Mouse (Mus musculus) testis, adult 2 months (tissue): ENCODE data around the gene Clcn6.

Experiments
- CTCF ChIP-seq: fragments of 200-500 bp; IDR thresholded peaks from 2 replicates; pipeline ENCODE4 v1.5.1; 2012; ENCODE audit warnings: low read depth, mild to moderate bottlenecking, inconsistent platforms, low read length, moderate library complexity; ENCODE audit not compliant: control insufficient read depth, insufficient read depth, insufficient replicate concordance
- POLR2A ChIP-seq: fragments of 200-500 bp; IDR thresholded peaks from 2 replicates; pipeline ENCODE4 v1.6.1; 2012; ENCODE audit warnings: low read depth, mild to moderate bottlenecking, inconsistent platforms, low read length, moderate library complexity; ENCODE audit not compliant: control insufficient read depth

DNA sequence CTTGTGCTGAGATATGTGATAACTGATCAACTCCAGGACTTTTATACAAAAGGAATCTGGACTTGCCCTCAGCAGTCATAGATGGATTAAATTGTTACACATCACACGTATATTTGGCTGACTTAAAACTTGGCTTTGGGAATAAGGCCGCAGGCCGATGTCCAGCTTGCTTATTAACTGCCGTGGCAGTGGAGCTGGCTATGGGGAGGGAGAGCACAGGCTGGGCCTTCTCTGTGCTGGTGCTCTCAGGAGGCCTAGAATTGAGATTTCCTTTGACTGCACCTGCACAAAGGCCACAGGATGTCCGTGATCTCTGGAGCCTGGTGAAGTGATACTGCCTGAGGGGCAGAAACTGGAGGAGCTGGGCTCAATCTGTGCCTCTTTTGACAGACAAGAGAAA, 8.1 kb downstream of the Clcn6 start:
- TF ChIP-seq POLR2A (no peak), CTCF (no peak)
